Mouse (Mus musculus): ENCODE data around the gene Secisbp2. TPM values are rescaled to one million over a fixed set of nuclear protein-coding genes. Genes with fewer than 3 reads are reported as not detected.

Secisbp2 gene
- 23.9 and 31.1 TPM in 2 replicates for polyA plus RNA-seq (2015; fragmentation: Nextera tagmentation; extraction: Ambion mirVana)

GRCm38 (mm10) chr13:51651408-51652064 lies at the start of gene Secisbp2:
Secisbp2 (plus strand) TSS chr13:51651697.
- peaks cover 34% of the 10 kb centered on the region for H3K4me1 ChIP-seq
- H3K27ac ChIP-seq = peak within 1 kb of the TSS; percentile 79
- H3K27me3 ChIP-seq = no peaks in the 10 kb centered on the region
- ATAC-seq (ENCODE audit: borderline replicate concordance, extremely low read depth, low FRiP score, low TSS enrichment) = peak; percentile 92
- peak within 1 kb of the TSS; percentile 56 for H3K9ac ChIP-seq
- WGBS = under 1% methylated on average over 55 of the region's 69 CpGs
- peak within 1 kb of the TSS; percentile 85 for H3K4me2 ChIP-seq
- H3K4me3 ChIP-seq = peak within 1 kb of the TSS; percentile 65
- H3K9me3 ChIP-seq = no peaks in the 10 kb centered on the region
- peaks cover 43% of the 10 kb centered on the region for H3K36me3 ChIP-seq

- Histone ChIP-seq H3K36me3 (no peaks in the 10 kb centered on the region), H3K9me3 (no peaks in the 10 kb centered on the region), H3K9ac (no peak overlapping the region), H3K4me3 (peak overlapping the region; percentile 25; the same call in 1 of the 2 replicates), H3K4me2 (peak overlapping the region; percentile 45), H3K27ac (no peak overlapping the region), H3K27me3 (no peaks in the 10 kb centered on the region), H3K4me1 (peaks cover 4% of the 10 kb centered on the region)
- ATAC-seq (ENCODE audit: borderline replicate concordance, extremely low read depth, low FRiP score, low TSS enrichment) = no peak
- WGBS = 47% methylated on average over 8 of the region's 8 CpGs
These were observed 48.7 kb upstream of the Secisbp2 start for GRCm38 (mm10) chr13:51602764-51603163.

GRCm38 (mm10) chr13:51603221-51603893 lies 48.1 kb upstream of the Secisbp2 start:
- Histone ChIP-seq H3K4me1 (peaks cover 4% of the 10 kb centered on the region), H3K27me3 (no peaks in the 10 kb centered on the region), H3K36me3 (no peaks in the 10 kb centered on the region), H3K9me3 (no peaks in the 10 kb centered on the region), H3K9ac (0 out of 2 replicates have a peak overlapping the region, but pooled peaks have one; percentile 4), H3K4me3 (peak overlapping the region; percentile 25), H3K27ac (no peak overlapping the region), H3K4me2 (peak overlapping the region; percentile 45)
- WGBS = 11% methylated on average over 16 of the region's 16 CpGs
- peak; percentile 67; the same call in 1 of the 2 replicates for ATAC-seq (ENCODE audit: borderline replicate concordance, extremely low read depth, low FRiP score, low TSS enrichment)

- Histone ChIP-seq H3K36me3 (no peaks in the 10 kb centered on the region), H3K4me2 (peak overlapping the region; percentile 45), H3K9me3 (no peaks in the 10 kb centered on the region), H3K4me3 (no peak overlapping the region), H3K27me3 (no peaks in the 10 kb centered on the region), H3K9ac (no peak overlapping the region), H3K27ac (no peak overlapping the region), H3K4me1 (peaks cover 4% of the 10 kb centered on the region)
- WGBS = 46% methylated on average over 4 of the region's 4 CpGs
- peak; percentile 20; the same call in 1 of the 2 replicates for ATAC-seq (ENCODE audit: borderline replicate concordance, extremely low read depth, low FRiP score, low TSS enrichment)
These were observed 47.6 kb upstream of the Secisbp2 start for GRCm38 (mm10) chr13:51603894-51604244.

- Histone ChIP-seq H3K9me3 (no peaks in the 10 kb centered on the region), H3K4me1 (peaks cover 8% of the 10 kb centered on the region), H3K27ac (no peak overlapping the region), H3K27me3 (no peaks in the 10 kb centered on the region), H3K4me3 (no peak overlapping the region), H3K9ac (no peak overlapping the region), H3K4me2 (no peak overlapping the region), H3K36me3 (no peaks in the 10 kb centered on the region)
- no peak for ATAC-seq (ENCODE audit: borderline replicate concordance, extremely low read depth, low FRiP score, low TSS enrichment)
- WGBS = 97% methylated on average over 7 of the region's 7 CpGs
These were observed 42.3 kb upstream of the Secisbp2 start for GRCm38 (mm10) chr13:51609231-51609630.

- H3K4me1 ChIP-seq = peaks cover 12% of the 10 kb centered on the region
- H3K9ac ChIP-seq = no peak overlapping the region
These were observed 40.4 kb upstream of the Secisbp2 start for GRCm38 (mm10) chr13:51611060-51611459.

GRCm38 (mm10) chr13:51611500-51611899 lies 40.0 kb upstream of the Secisbp2 start:
- H3K4me1 ChIP-seq = peaks cover 17% of the 10 kb centered on the region
- H3K9ac ChIP-seq = no peak overlapping the region
- peak overlapping the region; percentile 29 for H3K4me2 ChIP-seq
- 35% methylated on average over 5 of the region's 5 CpGs for WGBS
- no peak for ATAC-seq (ENCODE audit: borderline replicate concordance, extremely low read depth, low FRiP score, low TSS enrichment)
- H3K27me3 ChIP-seq = no peaks in the 10 kb centered on the region
- H3K4me3 ChIP-seq = no peak overlapping the region
- H3K36me3 ChIP-seq = no peaks in the 10 kb centered on the region
- H3K27ac ChIP-seq = 0 out of 2 replicates have a peak overlapping the region, but pooled peaks have one; percentile 47
- no peaks in the 10 kb centered on the region for H3K9me3 ChIP-seq

More at GRCm38 (mm10) chr13:51611060-51611459, 40.4 kb upstream of the Secisbp2 start:
- peak overlapping the region; percentile 47; the same call in 1 of the 2 replicates for H3K27ac ChIP-seq
- H3K4me2 ChIP-seq = peak overlapping the region; percentile 29
- H3K36me3 ChIP-seq = no peaks in the 10 kb centered on the region
- 11% methylated on average over 9 of the region's 9 CpGs for WGBS
- ATAC-seq (ENCODE audit: borderline replicate concordance, extremely low read depth, low FRiP score, low TSS enrichment) = no peak
- H3K27me3 ChIP-seq = no peaks in the 10 kb centered on the region
- H3K4me3 ChIP-seq = no peak overlapping the region
- H3K9me3 ChIP-seq = no peaks in the 10 kb centered on the region

- H3K9me3 ChIP-seq = no peaks in the 10 kb centered on the region
- H3K27ac ChIP-seq = no peak overlapping the region
- no peak overlapping the region for H3K4me3 ChIP-seq
- H3K9ac ChIP-seq = no peak overlapping the region
- ATAC-seq (ENCODE audit: borderline replicate concordance, extremely low read depth, low FRiP score, low TSS enrichment) = no peak
- 57% methylated on average over 10 of the region's 10 CpGs for WGBS
- peaks cover 21% of the 10 kb centered on the region for H3K4me1 ChIP-seq
- no peak overlapping the region for H3K4me2 ChIP-seq
- H3K36me3 ChIP-seq = no peaks in the 10 kb centered on the region
- no peaks in the 10 kb centered on the region for H3K27me3 ChIP-seq
These were observed 35.7 kb upstream of the Secisbp2 start for GRCm38 (mm10) chr13:51615815-51616214.

GRCm38 (mm10) chr13:51616417-51617044 lies 35.0 kb upstream of the Secisbp2 start:
- 20% methylated on average over 12 of the region's 12 CpGs for WGBS
- no peaks in the 10 kb centered on the region for H3K9me3 ChIP-seq
- H3K36me3 ChIP-seq = no peaks in the 10 kb centered on the region
- peaks cover 16% of the 10 kb centered on the region; the same call in 1 of the 2 replicates for H3K4me1 ChIP-seq
- ATAC-seq (ENCODE audit: borderline replicate concordance, extremely low read depth, low FRiP score, low TSS enrichment) = no peak
- no peak overlapping the region for H3K27ac ChIP-seq
- H3K9ac ChIP-seq = no peak overlapping the region
- no peak overlapping the region for H3K4me2 ChIP-seq
- no peaks in the 10 kb centered on the region for H3K27me3 ChIP-seq
- H3K4me3 ChIP-seq = no peak overlapping the region

GRCm38 (mm10) chr13:51617306-51617705 lies 34.2 kb upstream of the Secisbp2 start:
- 37% methylated on average over 1 of the region's 1 CpGs for WGBS
- no peak for ATAC-seq (ENCODE audit: borderline replicate concordance, extremely low read depth, low FRiP score, low TSS enrichment)

GRCm38 (mm10) chr13:51617861-51618260 lies 33.6 kb upstream of the Secisbp2 start:
- Histone ChIP-seq H3K27me3 (no peaks in the 10 kb centered on the region), H3K4me1 (peaks cover 16% of the 10 kb centered on the region; the same call in 1 of the 2 replicates), H3K4me2 (peak overlapping the region; percentile 9; the same call in 1 of the 2 replicates), H3K9me3 (no peaks in the 10 kb centered on the region), H3K9ac (no peak overlapping the region), H3K36me3 (no peaks in the 10 kb centered on the region), H3K27ac (no peak overlapping the region), H3K4me3 (no peak overlapping the region)
- ATAC-seq (ENCODE audit: borderline replicate concordance, extremely low read depth, low FRiP score, low TSS enrichment) = peak; percentile 64; the same call in 1 of the 2 replicates
- 19% methylated on average over 6 of the region's 6 CpGs for WGBS

More at GRCm38 (mm10) chr13:51617306-51617705, 34.2 kb upstream of the Secisbp2 start:
- Histone ChIP-seq H3K9ac (no peak overlapping the region), H3K36me3 (no peaks in the 10 kb centered on the region), H3K27ac (no peak overlapping the region), H3K4me3 (no peak overlapping the region), H3K4me2 (no peak overlapping the region), H3K9me3 (no peaks in the 10 kb centered on the region), H3K27me3 (no peaks in the 10 kb centered on the region), H3K4me1 (peaks cover 16% of the 10 kb centered on the region; the same call in 1 of the 2 replicates)
